Mouse (Mus musculus) cortical plate, adult 2 months (tissue): ENCODE measurements around the gene Carmil1.

Experiments
- CTCF ChIP-seq: fragments of 200-500 bp; IDR thresholded peaks from 2 replicates; pipeline ENCODE4 v1.5.1; 2011; ENCODE audit warnings: mild to moderate bottlenecking, control low read depth, low read length; ENCODE audit not compliant: insufficient read depth; ENCODE audit errors: extremely low read depth
- POLR2A ChIP-seq: fragments of 200-500 bp; IDR thresholded peaks from 2 replicates; pipeline ENCODE4 v1.6.1; 2011; ENCODE audit warnings: mild to moderate bottlenecking, low read length, control low read depth; ENCODE audit not compliant: insufficient read depth; ENCODE audit errors: extremely low read depth

GRCm38 (mm10) chr13:24128731-24129130 lies 151.9 kb downstream of the Carmil1 start:
- TF ChIP-seq CTCF (no peak), POLR2A (no peak)
